Mouse (Mus musculus) megakaryocyte, embryonic 14.5 days (primary cell): ENCODE data around the gene Slc29a4.

Experiments used
- FLI1 ChIP-seq: IDR thresholded peaks from 2 replicates; pipeline ENCODE4 v1.6.1; 2012; ENCODE audit warnings: low read length, inconsistent platforms, mixed read lengths
- GATA1 ChIP-seq: IDR thresholded peaks from 3 replicates; pipeline ENCODE4 v1.6.1; 2012; ENCODE audit warnings: mixed read lengths, low read length, inconsistent platforms, borderline replicate concordance

GRCm38 (mm10) chr5:142649460-142650050 lies 42.8 kb upstream of the Slc29a4 start:
- TF ChIP-seq GATA1 = no peak
- no peak for TF ChIP-seq FLI1
